Mouse (Mus musculus): ENCODE results near the gene Hist1h3f. TPM values are rescaled to one million over a fixed set of nuclear protein-coding genes. Genes with fewer than 3 reads are reported as not detected.
"Not testable (repeated sequence)": the region's sequence is repeated elsewhere in the genome, so short reads cannot be mapped to it uniquely, and the experiment has no call there.

Gene Hist1h3f
- polyA plus RNA-seq, 1 experiment from 2014 or later: 1.3 TPM

DNA sequence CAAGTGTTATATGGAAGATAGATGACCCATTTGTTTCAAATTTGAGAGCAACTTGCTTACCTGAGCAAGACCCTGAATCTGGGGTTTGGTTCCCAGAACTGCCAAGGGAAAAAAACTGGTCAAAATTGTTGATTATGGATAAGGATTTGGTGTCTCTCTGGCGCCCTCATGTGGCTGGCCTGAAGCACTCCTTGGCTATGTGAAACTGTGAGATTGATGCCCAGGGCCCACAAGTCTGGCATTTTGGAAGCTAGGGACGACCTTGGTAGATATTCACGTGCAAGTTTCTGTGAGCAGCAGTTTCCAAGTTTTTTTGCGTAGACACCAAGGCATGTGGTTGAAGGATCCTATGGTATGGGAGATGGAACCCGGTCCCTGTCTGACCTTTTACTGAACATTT is 19.2 kb upstream of the Hist1h3f start:
- 10% methylated on average over 5 of the region's 5 CpGs for WGBS
- peak; percentile 93 for DNase-seq (ENCODE audit: low spot score)
- peak overlapping the region; percentile 19 for H3K4me3 ChIP-seq
- H3K9me3 ChIP-seq (replicated peaks): no peaks in the 10 kb centered on the region
- H3K27me3 ChIP-seq (ENCODE audit: low read depth, poor library complexity, severe bottlenecking): no peaks in the 10 kb centered on the region
- peaks cover 19% of the 10 kb centered on the region for H3K4me1 ChIP-seq
- no peaks in the 10 kb centered on the region for H3K36me3 ChIP-seq
- H3K27ac ChIP-seq: no peak overlapping the region

DNA sequence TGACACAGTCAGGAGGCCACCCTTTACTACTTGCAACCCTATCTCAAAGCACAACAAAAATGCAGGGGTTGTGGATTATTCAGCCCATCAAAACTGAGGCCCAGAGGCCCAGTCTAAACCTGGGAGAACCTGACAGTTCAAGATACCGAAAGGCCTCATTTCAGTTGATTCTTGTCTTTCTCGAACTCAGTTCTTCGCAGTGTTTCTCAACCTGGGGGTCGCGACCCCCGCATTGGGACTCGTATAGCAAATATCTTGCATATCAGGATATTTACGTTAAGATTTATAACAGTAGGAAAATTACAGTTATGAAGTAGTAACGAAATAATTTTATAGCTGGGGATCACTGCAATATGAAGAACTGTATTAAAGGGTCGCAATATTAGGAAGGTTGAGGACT is 18.0 kb upstream of the Hist1h3f start:
- Histone ChIP-seq H3K9me3 (replicated peaks) (no peaks in the 10 kb centered on the region), H3K27ac (no peak overlapping the region), H3K27me3 (ENCODE audit: low read depth, poor library complexity, severe bottlenecking) (no peaks in the 10 kb centered on the region), H3K4me3 (peak overlapping the region; percentile 53), H3K36me3 (no peaks in the 10 kb centered on the region), H3K4me1 (peaks cover 19% of the 10 kb centered on the region)
- DNase-seq (ENCODE audit: low spot score): peak; percentile 67
- WGBS: 1% methylated on average over 10 of the region's 10 CpGs

DNA sequence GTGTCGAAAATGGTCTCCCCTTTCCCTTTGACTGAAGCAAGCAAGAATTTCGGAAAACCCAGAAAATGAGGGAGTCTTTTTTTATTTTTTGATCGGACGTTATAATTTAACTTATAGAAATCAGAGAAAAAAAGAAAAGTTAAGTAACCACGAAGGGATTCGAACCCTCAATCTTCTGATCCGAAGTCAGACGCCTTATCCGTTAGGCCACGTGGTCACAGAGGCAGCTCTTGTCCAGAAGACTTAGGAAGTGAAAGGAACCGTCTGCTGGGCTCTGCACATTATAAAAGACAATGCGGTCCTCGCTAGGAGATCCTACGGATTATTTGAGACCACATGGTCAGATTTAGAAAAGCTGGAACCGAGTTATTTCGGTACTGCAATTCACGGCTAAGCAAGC is 17.5 kb upstream of the Hist1h3f start:
- under 1% methylated on average over 17 of the region's 17 CpGs for WGBS

DNA sequence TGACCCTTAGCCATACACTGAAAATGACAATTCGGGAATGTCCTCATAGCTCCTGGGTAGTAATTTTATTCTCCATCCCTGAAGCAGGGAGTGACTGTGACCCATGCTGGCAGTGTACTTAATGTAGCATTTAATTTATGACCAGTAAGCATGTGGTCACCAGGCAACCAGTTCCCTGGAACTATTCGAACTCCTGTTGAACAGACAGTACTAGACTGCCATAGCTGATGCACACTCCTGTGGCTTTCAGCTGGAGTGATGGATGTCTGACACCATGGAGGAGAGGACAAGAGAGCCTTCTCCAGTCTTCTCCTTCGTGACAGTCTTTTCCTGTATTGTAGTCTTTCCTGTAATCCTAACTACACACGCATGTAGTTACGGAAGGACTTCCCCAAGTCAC is 14.8 kb upstream of the Hist1h3f start:
- WGBS: 76% methylated on average over 5 of the region's 5 CpGs
- peaks cover 31% of the 10 kb centered on the region for H3K4me1 ChIP-seq
- no peaks in the 10 kb centered on the region for H3K9me3 ChIP-seq (replicated peaks)
- peak overlapping the region; percentile 27; the same call in 1 of the 2 replicates for H3K4me3 ChIP-seq
- H3K27ac ChIP-seq: peak overlapping the region; percentile 22; the same call in 1 of the 2 replicates
- no peaks in the 10 kb centered on the region for H3K27me3 ChIP-seq (ENCODE audit: low read depth, poor library complexity, severe bottlenecking)
- H3K36me3 ChIP-seq: no peaks in the 10 kb centered on the region
- DNase-seq (ENCODE audit: low spot score): peak; percentile 49

More for the DNA sequence above, 17.5 kb upstream of the Hist1h3f start:
- Histone ChIP-seq H3K4me3 (peak overlapping the region; percentile 53), H3K27ac (peak overlapping the region; percentile 79), H3K9me3 (replicated peaks) (no peaks in the 10 kb centered on the region), H3K36me3 (no peaks in the 10 kb centered on the region), H3K27me3 (ENCODE audit: low read depth, poor library complexity, severe bottlenecking) (no peaks in the 10 kb centered on the region), H3K4me1 (peaks cover 19% of the 10 kb centered on the region)
- peak; percentile 93 for DNase-seq (ENCODE audit: low spot score)

DNA sequence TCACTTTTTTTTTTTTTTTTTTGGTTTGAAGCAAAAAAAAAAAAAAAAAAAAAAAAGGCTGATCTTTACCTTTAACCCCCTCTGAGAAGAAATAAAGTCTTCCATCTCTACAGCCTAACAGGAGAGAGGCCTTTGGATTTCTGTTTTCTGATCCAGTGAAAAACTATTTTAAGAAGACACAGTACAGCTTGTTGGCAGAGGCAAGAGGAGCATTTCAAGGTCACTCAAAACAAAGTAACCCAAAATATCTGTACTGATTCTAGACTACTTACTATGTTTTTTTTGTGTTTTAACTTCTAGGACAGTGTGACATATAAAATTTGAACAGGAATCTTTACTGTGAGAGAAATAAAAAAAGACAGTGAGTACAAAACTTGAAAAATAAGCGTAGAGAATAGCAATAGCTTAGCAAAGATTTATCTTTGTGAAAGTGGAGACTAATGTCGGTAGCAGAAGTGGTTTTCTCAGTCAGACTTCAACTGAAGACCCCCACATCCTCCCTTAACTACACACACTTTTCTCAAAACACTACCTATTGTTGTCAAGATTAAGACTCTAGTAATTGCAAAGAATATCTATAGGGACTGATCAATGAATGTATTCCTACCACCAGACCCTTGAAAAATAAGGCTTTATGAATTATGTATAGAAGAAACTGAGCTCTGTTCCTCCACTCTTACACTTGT is 14.2 kb upstream of the Hist1h3f start:
- WGBS: 40% methylated on average over 2 of the region's 2 CpGs
- peaks cover 31% of the 10 kb centered on the region for H3K4me1 ChIP-seq
- H3K9me3 ChIP-seq (replicated peaks): no peaks in the 10 kb centered on the region
- DNase-seq (ENCODE audit: low spot score): no peak
- no peaks in the 10 kb centered on the region for H3K36me3 ChIP-seq
- H3K27ac ChIP-seq: peak overlapping the region; percentile 97
- no peaks in the 10 kb centered on the region for H3K27me3 ChIP-seq (ENCODE audit: low read depth, poor library complexity, severe bottlenecking)
- peak overlapping the region; percentile 63 for H3K4me3 ChIP-seq

DNA sequence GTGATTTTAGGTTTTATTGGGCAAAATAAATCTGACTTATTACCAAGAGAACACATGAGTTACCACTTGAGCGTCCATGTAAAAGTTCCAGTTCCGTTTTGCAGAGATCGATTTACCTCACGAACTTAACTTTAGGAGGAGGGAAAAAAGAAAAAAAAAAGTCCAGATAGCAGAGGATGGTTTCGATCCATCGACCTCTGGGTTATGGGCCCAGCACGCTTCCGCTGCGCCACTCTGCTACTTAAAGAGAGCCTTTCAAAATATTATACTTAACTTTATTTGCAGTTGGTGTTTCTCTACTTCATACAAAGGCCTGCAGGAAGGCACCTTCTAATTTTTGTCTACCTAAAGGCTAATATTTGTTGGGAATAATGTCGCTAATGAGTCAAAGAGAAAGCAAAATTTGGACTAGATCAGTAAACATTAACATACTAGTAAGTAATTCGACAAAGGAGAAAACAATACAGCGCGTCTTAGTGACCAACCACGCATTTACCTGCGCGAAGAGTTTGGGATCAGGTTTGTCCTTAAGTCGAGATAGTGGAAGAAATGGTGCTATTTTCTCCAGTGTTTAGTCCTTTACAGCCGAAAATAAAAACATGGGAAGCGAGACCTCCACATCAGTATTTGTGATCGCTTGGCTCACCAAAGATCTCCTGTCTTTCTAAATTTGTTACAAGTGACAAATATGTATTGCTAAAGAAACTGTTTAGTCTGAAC is 13.5 kb upstream of the Hist1h3f start:
- under 1% methylated on average over 20 of the region's 20 CpGs for WGBS
- Histone ChIP-seq H3K4me3 (peak overlapping the region; percentile 63), H3K27me3 (ENCODE audit: low read depth, poor library complexity, severe bottlenecking) (no peaks in the 10 kb centered on the region), H3K27ac (peak overlapping the region; percentile 97), H3K36me3 (no peaks in the 10 kb centered on the region), H3K9me3 (replicated peaks) (no peaks in the 10 kb centered on the region), H3K4me1 (peaks cover 30% of the 10 kb centered on the region)
- DNase-seq (ENCODE audit: low spot score): peak; percentile 56

DNA sequence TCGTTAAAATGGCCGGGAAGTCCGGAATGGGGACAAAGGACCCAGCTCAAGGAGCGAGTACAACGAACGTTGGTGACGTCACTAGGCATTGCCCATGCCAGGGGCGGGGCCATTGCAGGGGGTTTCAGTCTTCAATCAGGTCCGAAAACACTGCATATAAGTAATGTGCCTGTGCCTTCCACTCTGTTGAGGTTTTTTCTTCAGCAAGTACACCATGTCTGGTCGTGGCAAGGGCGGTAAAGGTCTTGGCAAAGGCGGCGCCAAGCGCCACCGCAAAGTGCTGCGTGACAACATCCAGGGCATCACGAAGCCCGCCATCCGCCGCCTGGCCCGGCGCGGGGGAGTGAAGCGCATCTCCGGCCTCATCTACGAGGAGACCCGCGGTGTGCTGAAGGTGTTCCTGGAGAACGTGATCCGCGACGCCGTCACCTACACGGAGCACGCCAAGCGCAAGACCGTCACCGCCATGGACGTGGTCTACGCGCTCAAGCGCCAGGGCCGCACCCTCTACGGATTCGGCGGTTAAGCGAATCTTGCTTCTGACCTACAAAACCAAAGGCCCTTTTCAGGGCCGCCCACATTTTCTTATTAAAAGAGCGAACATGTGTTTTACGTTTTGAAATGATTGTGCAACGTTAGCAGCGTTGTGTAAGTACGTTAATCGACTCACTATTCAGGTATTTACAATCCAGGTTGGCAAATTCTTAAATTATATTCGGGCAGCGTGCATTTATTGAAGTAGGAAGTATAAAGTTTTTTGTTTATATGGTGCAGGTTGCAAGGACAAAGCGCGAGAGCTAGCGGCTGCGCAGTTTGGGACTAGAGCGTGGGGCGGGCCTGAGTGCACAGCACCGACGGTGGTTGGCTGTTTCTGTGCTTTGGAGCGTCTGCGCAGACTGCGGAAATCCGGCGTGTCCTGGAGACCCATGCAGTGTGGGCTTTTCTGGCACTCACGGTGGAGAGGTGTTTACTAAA is 12.7 kb upstream of the Hist1h3f start, which contains the start of gene Hist1h4h:
Gene Hist1h4h (plus strand): TSS at position 150 of the 975 bp plus-strand sequence.
- no peaks in the 10 kb centered on the region for H3K9me3 ChIP-seq (replicated peaks)
- H3K27me3 ChIP-seq (ENCODE audit: low read depth, poor library complexity, severe bottlenecking): no peaks in the 10 kb centered on the region
- peak within 1 kb of the TSS; percentile 97 for H3K27ac ChIP-seq
- peaks cover 27% of the 10 kb centered on the region for H3K4me1 ChIP-seq
- H3K4me3 ChIP-seq: peak within 1 kb of the TSS; percentile 63
- H3K36me3 ChIP-seq: no peaks in the 10 kb centered on the region
- WGBS: under 1% methylated on average over 66 of the region's 70 CpGs
- DNase-seq (ENCODE audit: low spot score): peak; percentile 97

DNA sequence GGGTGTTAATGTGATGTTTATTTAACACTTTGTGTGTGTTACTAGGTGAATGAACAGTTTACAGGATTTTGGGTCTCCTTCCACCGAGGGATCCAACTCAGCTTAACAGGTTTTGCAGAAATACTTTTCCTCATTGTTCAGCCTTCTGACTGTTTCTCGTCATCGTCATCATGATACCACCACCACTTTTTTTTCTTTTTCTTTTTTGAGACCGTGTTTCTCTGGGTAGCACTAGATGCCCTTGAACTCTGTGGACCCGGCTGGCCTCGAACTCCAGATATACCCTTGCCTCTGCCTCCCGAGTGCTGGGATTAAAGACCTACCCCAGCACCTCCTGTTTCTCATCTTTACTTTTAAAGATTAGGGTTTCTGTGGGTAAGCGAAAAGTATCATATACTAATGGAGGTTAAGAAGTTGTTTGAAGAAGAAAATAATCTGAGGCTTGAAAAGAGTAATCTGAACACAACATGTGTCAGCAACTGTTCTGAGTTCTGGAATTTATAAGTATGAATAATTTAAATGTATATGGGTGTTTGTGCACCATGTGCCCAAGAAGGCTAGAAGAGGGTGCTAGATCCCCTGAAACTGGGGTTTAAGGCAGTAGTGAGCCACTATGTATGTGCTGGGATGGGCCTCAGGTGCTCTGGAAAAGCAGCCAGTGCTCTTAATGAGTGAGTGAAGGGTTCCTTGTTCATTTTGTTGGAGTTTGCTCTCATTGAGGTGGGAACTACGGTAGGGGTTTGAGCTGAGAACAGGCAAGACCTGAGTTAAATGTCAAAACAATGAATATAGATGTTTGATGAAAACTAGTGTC is 11.4 kb upstream of the Hist1h3f start:
- WGBS: 27% methylated on average over 9 of the region's 9 CpGs
- DNase-seq (ENCODE audit: low spot score): peak; percentile 41
- no peaks in the 10 kb centered on the region for H3K9me3 ChIP-seq (replicated peaks)
- H3K36me3 ChIP-seq: no peaks in the 10 kb centered on the region
- H3K4me3 ChIP-seq: peak overlapping the region; percentile 63
- H3K27ac ChIP-seq: peak overlapping the region; percentile 97
- H3K27me3 ChIP-seq (ENCODE audit: low read depth, poor library complexity, severe bottlenecking): no peaks in the 10 kb centered on the region
- H3K4me1 ChIP-seq: peaks cover 34% of the 10 kb centered on the region

DNA sequence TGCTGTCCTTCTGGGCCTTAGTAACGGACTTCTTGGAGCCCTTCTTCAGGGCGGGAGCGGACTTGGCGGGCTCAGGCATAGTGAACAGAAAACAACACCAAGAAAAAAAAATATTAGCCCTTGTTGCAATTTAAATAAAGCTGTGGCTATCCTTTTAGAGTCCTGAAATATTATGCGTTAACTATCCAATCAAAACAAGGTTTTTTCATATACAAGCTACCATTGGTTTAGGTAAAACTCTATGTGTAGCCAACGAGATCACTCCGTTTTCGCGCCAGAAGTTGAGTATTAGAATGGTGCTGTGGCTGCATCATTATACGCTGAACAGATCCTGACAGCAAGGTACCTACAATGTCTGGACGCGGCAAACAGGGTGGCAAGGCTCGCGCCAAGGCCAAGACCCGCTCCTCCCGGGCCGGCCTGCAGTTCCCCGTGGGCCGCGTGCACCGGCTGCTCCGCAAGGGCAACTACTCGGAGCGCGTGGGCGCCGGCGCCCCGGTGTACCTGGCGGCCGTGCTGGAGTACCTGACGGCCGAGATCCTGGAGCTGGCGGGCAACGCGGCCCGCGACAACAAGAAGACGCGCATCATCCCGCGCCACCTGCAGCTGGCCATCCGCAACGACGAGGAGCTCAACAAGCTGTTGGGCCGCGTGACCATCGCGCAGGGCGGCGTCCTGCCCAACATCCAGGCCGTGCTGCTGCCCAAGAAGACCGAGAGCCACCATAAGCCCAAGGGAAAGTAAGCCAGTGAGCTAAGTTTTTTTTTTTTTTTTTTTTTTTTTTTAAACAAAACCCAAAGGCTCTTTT is 10.1 kb upstream of the Hist1h3f start, which contains the start of gene Hist1h2af:
Gene Hist1h2af (plus strand): TSS at position 347 of the 808 bp plus-strand sequence.
- H3K9me3 ChIP-seq (replicated peaks); H3K27me3 ChIP-seq (ENCODE audit: low read depth, poor library complexity, severe bottlenecking); H3K36me3 ChIP-seq: not testable (repeated sequence)
- Histone ChIP-seq H3K27ac (peak within 1 kb of the TSS; percentile 97), H3K4me3 (peak within 1 kb of the TSS; percentile 63), H3K4me1 (peaks cover 42% of the 10 kb centered on the region)
- peak; percentile 75 for DNase-seq (ENCODE audit: low spot score)
- WGBS: under 1% methylated on average over 31 of the region's 53 CpGs

DNA sequence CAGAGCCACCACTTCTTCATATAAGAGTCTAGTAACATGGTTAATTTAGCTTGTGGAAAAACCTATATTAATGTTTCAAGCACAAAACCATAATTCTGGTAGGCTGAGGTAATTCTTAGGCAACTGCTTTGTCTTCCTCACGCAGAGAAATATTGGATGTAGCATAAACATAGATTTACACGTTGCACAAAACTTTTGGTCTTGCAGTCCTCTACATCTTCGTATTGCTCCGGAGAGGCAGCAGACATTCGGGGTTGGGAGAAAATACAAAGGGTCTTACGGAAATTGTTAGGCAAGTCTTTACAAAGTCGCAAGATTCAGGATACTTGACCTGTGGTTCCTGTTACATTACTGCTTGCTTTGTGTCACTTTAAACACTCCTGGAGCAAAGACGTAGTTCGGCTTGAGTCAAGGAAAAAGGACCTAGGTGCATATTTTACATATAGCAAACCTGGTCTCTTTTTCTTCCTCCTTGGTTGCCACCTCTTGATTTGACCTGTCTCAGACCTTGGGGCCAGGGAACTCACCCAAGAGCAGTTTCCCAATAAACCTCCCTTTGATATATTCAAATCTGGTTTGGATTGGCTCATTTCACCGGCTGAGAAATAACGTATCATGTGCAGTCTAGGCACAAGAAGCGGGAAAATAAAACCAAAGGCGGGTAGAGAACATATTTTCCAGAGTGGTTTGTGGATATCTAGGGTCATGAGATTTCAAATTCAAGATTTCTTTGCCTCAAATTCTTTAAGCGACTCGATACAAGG is 9.3 kb upstream of the Hist1h3f start:
- DNase-seq (ENCODE audit: low spot score): peak; percentile 54
- no peaks in the 10 kb centered on the region for H3K9me3 ChIP-seq (replicated peaks)
- H3K36me3 ChIP-seq: no peaks in the 10 kb centered on the region
- H3K4me3 ChIP-seq: peak overlapping the region; percentile 63
- WGBS: under 1% methylated on average over 15 of the region's 15 CpGs
- no peaks in the 10 kb centered on the region for H3K27me3 ChIP-seq (ENCODE audit: low read depth, poor library complexity, severe bottlenecking)
- peak overlapping the region; percentile 97 for H3K27ac ChIP-seq
- peaks cover 36% of the 10 kb centered on the region for H3K4me1 ChIP-seq

Data from limb, embryonic 10.5 days (tissue).